Mouse (Mus musculus) embryo, embryonic 10 days (tissue): ENCODE data around the gene Wnk2.

ENCODE experiments used
- DNase-seq: peaks from one replicate; pipeline ENCODE4 v3.0.0-alpha.2; 2015; ENCODE audit warnings: low spot score

Wnk2 gene

DNA sequence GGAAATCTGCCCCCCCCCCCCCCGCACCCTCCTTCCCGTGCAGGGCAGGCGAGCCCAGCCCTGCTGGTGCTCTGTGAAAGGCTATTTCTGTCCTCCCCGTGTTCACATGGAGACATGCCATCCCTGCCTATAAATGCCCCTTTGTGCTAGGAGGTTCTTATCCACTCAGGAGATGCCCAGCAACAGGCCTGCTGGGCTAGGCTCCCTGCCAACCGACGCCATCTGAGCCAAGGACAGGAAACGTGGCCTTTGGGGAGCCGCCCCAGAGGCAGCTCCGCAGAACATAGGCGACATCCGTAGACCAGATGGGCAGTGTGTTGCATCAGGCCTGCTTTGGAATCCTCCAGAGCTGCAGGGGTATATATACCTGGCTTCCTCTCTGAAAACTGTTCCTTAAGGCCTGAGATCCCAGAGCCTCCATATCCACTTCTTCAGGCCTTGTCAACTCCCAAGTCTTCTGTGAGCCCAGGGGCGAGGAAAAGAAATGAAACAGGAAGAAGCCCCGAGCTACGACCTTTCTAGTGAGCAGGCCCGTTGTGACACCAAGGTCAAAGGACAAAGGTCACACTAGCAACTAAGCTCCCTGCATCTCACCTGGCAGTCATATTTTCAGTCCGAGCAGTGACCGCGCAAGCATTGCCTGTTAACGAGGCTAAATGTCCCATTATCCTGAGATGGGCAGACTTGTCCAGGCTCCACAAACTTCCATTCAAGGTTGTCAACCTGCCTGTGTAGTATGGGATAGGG is 31.2 kb upstream of the Wnk2 start:
- no peak for DNase-seq

DNA sequence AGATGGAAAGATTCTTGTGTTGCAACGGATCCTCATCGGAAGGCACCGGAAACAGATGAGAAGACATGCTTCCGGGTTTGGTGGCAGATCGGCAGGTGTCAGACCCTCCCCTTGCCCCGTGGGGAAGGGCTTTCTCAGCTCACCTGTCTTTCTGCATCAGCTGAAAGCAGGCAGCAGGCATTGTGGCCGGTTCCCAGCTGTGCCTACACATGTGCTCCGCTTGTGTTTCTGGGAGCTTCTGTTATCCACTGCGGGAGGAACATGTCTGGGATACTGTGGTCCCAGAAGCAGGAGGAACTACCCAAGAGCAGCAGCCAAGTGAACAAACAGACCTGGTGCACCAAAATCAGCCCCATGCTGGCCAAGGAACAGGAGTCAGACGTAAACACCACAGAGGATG is 27.7 kb upstream of the Wnk2 start:
- no peak for DNase-seq

DNA sequence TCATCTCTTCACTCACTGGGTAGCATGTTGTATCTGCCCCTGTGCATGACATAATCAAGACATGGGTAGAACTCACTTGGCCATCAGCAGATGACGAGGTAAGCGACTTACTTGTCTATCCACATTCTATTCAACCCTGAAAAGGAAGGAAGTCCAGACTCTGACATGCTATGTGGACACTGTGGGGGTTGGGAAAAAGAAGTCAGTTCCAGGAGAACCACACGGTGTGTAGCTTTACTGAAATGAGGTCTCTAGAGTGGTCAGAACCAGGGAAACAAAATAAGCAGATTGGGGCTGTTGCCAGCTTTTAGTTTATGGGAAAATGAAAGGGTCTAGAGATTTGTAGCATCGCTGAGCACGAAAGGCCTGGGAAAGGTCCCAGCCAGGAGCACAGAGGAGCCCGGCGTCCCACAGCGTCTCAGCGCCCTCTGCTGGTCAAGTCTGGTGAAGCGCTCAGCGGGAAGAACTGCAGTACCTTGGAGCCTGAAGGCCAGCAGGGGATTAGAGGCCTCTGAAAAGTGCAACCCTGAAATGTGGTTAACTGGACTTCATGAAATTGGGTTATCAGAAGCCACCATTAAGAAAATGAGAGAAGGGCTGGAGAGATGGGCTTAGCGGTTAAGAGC is 25.3 kb upstream of the Wnk2 start:
- DNase-seq: peak; percentile 95

DNA sequence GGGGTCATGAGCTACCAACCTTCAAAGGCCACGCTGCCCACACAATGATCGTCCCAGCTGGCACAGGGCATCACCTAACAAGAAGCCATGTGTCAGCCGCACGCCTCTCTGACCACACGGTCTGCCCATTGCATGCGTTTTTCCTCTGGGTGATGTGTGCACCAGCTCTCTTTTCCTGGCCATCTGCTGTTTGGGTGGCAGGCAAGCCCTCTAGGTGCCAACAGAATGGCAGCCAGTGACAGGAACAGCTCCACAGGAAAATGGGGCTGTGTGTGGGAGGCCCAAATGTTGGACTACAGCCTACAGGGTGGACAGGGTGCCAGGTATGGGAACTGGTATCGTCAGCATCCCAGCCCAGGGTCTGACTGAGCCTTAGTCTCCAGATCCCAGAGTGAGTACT is 24.5 kb upstream of the Wnk2 start:
- DNase-seq: no peak

DNA sequence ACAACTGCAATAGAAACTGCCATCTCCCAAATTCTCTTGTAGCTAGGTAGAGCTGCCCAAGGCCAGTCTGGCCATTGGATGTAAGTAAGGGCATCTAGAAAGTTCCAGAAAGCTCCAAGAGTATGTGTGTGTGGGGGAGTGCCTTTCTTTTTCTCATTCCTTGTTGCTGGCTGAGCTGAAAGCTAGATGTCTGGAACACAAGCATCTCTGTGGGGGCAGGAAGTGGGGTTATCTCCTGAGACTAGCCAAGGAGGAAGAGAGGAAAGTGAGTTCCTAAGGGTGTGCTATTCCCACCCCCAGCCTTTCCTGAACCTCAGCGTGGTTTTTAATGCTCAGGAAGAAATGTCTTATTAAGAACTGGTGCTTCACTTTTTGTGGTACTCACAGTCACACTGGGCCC is 23.9 kb upstream of the Wnk2 start:
- DNase-seq: no peak

- DNase-seq: no peak
Measured at GRCm38 (mm10) chr13:49170623-49171022, 22.8 kb upstream of the Wnk2 start.

DNA sequence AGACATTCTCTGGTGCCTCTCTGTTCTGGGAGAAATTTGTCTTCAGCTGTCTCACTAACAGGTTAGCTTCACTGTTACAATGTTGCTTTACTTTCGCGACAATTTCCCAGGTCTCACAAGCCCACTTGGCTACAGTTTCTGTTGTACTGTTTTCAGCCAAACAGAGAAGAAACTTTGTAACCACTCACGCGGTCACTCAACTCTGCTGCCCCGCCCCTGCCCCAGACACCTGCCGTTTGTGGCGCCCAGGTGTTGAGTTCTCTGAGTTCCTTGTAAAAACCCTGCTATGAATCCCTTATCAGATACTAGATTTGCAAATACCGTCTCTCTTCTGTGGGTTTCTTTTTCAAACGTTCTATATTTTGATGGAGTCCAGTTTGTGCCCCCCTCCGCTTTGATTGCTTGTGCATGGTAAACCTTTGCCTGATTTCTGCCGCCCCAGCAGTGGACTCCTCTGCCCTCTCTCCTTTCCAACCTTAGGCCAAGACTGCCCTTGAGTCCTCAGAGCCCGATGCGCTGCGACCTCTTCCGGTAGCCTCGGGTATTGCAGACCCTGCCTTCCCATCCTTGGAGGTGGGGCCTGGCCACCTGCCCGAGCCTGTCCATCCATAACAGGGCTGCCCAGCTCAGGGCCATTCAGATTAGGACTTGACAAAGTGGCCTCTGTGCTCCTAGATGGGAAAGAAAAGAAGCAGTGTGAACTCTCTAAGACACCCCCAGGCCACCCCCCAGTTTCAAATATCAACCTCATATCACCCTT is 21.8 kb upstream of the Wnk2 start:
- peak; percentile 89 for DNase-seq

- no peak for DNase-seq
Measured at GRCm38 (mm10) chr13:49167081-49167480, 19.3 kb upstream of the Wnk2 start.

DNA sequence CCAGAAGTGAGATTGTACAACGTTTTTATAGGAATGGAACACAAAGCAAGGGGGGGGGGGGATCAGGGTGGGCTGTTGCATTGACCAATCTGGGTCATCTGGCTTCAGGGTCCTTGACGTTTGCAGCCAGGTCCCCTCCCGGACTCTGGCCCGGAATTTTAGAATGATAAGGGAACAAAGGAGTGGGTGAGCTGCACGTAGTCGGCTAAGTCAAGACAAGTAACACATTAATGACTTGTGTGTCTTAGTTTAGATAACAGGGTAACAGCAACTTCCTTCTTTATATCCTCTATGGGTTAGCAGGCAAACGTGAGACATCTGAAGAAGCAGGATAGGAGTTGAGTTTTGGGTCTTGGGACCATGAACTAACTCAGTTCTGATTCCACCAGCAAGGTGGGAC is 15.8 kb upstream of the Wnk2 start:
- no peak for DNase-seq

DNA sequence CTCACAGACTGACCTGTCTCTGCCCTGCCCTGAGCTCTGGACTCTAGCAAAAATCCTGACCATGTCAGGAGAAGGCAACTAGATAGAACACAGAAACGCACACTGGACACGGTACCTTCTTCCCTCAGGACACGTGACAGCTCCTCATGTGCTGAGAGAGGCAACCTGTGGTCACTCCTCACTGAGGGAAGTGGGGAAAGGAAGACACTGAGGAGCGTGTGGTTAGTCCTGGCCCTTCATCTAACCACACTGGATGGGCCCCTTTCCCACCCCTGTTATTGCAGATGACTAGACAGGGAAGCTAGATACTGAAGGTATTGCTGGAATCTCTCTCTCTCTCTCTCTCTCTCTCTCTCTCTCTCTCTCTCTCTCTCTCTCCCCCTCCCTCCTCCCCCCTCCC is 14.9 kb upstream of the Wnk2 start:
- DNase-seq: no peak

DNA sequence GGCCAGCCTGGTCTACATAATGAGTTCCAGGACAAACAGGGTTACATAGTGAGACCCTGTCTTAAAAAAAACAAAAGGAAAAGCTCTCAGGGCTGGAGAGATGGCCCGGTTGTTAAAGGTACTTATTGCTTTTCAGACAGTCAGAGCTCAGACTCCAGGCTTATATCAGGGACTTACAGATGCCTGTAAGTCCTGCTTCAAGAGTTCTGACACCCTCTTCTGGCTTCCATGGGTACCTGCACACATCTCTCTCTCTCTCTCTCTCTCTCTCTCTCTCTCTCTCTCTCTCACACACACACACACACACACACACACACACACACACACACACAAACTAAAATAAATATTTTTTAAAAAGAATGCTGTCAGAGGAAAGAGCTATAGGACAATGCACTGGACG is 13.4 kb upstream of the Wnk2 start:
- no peak for DNase-seq

DNA sequence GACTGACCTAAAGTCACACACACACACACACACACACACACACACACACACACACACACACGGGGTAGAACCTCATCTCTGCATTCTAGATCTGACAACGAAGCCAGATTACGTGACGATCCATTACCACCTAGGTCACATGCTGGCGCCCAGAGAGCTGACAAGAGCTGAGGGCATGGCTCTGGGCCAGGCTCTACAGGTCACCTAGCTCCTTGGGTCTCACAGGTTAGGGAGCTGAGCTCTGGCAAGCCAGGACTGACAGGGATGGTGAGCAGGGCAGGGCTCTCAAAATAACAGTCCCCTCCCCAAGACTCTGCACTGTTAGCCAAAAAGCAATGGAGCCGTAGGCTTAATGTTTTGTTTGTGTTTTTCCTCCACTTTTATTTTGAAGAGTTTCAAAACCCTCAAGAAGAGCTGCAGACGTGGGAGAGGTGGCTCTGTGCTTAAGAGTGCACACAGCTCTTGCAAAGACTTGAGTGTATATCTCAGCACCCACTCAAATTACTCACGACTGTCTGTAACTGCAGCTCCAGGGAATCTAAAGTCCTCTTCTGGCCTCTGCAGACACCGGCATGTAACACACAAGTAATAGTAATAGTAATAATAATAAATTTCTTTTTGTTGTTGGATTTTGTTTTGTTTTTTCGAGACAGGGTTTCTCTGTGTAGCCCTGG is 10.4 kb upstream of the Wnk2 start:
- no peak for DNase-seq

- DNase-seq: no peak
Measured at GRCm38 (mm10) chr13:49156645-49157044, 8.8 kb upstream of the Wnk2 start.

DNA sequence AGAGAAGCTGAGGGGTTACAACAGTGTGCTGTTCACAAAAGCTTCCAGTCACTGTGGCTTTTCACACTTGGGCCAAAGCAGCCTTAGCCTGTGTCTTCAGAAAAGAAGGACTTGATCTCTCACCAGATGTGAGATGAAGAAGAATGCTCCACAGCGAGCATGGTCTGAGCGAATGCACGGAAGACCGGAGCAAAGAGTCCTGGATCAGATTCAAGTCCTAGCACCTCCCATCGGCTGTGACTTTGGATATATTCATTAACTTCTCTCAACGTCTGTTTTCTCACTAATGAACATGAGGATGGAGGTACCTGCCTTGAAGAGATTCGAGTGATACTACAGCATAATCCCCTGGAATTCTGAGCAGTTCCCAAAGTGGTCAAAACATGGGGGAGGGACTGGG is 6.8 kb upstream of the Wnk2 start:
- no peak for DNase-seq

GRCm38 (mm10) chr13:49154028-49154427 is 6.2 kb upstream of the Wnk2 start:
- DNase-seq: no peak

- no peak for DNase-seq
Measured at GRCm38 (mm10) chr13:49148687-49149086, 873 bp upstream of the Wnk2 start.

- peak; percentile 62 for DNase-seq
Measured at GRCm38 (mm10) chr13:49147007-49147857, 582 bp downstream of the Wnk2 start.

GRCm38 (mm10) chr13:49146698-49147006 is 1.2 kb downstream of the Wnk2 start:
- no peak for DNase-seq

DNA sequence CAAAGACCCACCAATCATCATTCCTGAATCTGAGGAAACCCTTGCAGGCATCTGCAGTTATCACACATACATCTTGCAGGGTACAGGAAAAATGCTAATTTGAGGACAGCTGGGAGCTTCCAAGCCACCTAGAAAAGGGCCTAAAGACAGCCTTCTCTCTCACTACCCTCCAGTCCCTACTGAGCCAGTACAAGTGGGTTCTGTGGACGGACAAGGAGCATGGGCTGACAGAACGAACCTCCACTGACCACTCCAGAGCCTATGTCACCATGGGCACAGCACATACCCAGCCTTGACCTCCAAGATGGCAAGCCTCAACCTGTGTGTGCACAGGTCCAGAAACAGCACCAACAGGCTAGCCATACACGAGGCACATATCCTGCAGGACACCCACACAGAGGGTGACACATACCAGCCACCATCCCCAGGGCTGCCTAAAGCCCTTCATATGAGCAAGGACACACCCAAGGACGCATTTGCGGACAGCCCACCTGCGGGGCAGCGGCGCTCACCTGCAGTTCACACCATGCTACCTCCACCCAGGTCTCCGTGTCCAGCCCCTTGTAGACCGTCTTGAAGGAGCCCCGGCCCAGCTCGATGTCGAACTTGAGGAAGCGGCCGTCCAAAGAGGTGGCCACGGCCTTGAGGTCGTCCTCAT is 1.6 kb downstream of the Wnk2 start:
- DNase-seq: no peak

GRCm38 (mm10) chr13:49145396-49145795 is 2.4 kb downstream of the Wnk2 start:
- no peak for DNase-seq

- no peak for DNase-seq
Measured at GRCm38 (mm10) chr13:49144451-49144850, 3.4 kb downstream of the Wnk2 start.
